Mouse (Mus musculus) hindbrain, embryonic 14.5 days (tissue): ENCODE data around the gene Pdzk1. TPM values are rescaled to one million over a fixed set of nuclear protein-coding genes. Genes with fewer than 3 reads are reported as not detected.

Source experiments
- ATAC-seq: fragments of 200-750 bp; cut with Nextera tagmentation; 2 replicates; pipeline ENCODE4 v1.8.0; 2017; ENCODE audit warnings: moderate number of reproducible peaks, mild to moderate bottlenecking, moderate TSS enrichment, moderate library complexity; ENCODE audit not compliant: low FRiP score
- DNase-seq: peaks from one replicate; pipeline ENCODE4 v3.0.0-alpha.2; 2015; ENCODE audit warnings: low spot score
- H3K27ac ChIP-seq: fragments of 300-500 bp; sonication (generic); 2 replicates; pipeline ENCODE4 v1.5.1; 2014; ENCODE audit warnings: mild to moderate bottlenecking, moderate library complexity
- H3K27me3 ChIP-seq: fragments of 300-500 bp; sonication (generic); 2 replicates; pipeline ENCODE4 v1.6.1; 2014; ENCODE audit warnings: mild to moderate bottlenecking, low read length, mixed read lengths; ENCODE audit not compliant: control insufficient read depth, insufficient read depth
- H3K36me3 ChIP-seq: fragments of 300-500 bp; sonication (generic); replicated peaks from 2 replicates; pipeline ENCODE4 v1.6.1; 2014; ENCODE audit not compliant: control insufficient read depth, insufficient read depth
- H3K4me1 ChIP-seq: fragments of 300-500 bp; sonication (generic); replicated peaks from 2 replicates; pipeline ENCODE4 v1.6.1; 2014; ENCODE audit warnings: antibody characterized with exemption, low read length, mixed read lengths; ENCODE audit not compliant: control insufficient read depth, insufficient read depth
- H3K4me2 ChIP-seq: fragments of 300-500 bp; sonication (generic); replicated peaks from 2 replicates; pipeline ENCODE4 v1.6.1; 2014; ENCODE audit warnings: mild to moderate bottlenecking, moderate library complexity
- H3K4me3 ChIP-seq: fragments of 300-500 bp; sonication (generic); replicated peaks from 2 replicates; pipeline ENCODE4 v1.5.1; 2014; ENCODE audit warnings: mild to moderate bottlenecking, low read length
- H3K9ac ChIP-seq: fragments of 300-500 bp; sonication (generic); 2 replicates; pipeline ENCODE4 v1.6.1; 2014
- H3K9me3 ChIP-seq: fragments of 300-500 bp; sonication (generic); 2 replicates; pipeline ENCODE4 v1.6.1; 2016; ENCODE audit warnings: low read length; ENCODE audit not compliant: control insufficient read depth
- WGBS: fragments of 180-500 bp; shearing (Covaris S2); extraction: QIAGEN DNeasy Blood & Tissue Kit; methylation state at CpG from one replicate; pipeline ENCODE4 v1.1.7; 2014; 5-methylcytosine and 5-hydroxymethylcytosine counted together
- polyA plus RNA-seq: library from polyadenylated mRNA; unstranded; fragments of >200 nt; fragmentation: Nextera tagmentation; extraction: Ambion mirVana; gene quantifications from 2 replicates; pipeline ENCODE4 v1.2.1, GENCODE M21; 2014

The Pdzk1 gene
- polyA plus RNA-seq, 1 experiment from 2014 or later, result 0.16 TPM

- no peak for DNase-seq
- no peak for ATAC-seq
- Histone ChIP-seq H3K9ac (no peak overlapping the region), H3K9me3 (no peaks in the 10 kb centered on the region), H3K27ac (no peak overlapping the region), H3K4me3 (no peak overlapping the region), H3K27me3 (no peaks in the 10 kb centered on the region), H3K4me2 (no peak overlapping the region), H3K4me1 (no peaks in the 10 kb centered on the region), H3K36me3 (peaks cover 82% of the 10 kb centered on the region)
- WGBS, result 93% methylated on average over 8 of the region's 8 CpGs
Measured at GRCm38 (mm10) chr3:96871070-96871469, 42.0 kb downstream of the Pdzk1 start.

GRCm38 (mm10) chr3:96872501-96872900 lies 43.4 kb downstream of the Pdzk1 start:
- H3K9me3 ChIP-seq, result no peaks in the 10 kb centered on the region

GRCm38 (mm10) chr3:96874808-96875571 lies 45.9 kb downstream of the Pdzk1 start:
- Histone ChIP-seq H3K4me1 (no peaks in the 10 kb centered on the region), H3K27me3 (no peaks in the 10 kb centered on the region), H3K36me3 (peaks cover 87% of the 10 kb centered on the region), H3K4me2 (no peak overlapping the region), H3K27ac (no peak overlapping the region), H3K9ac (no peak overlapping the region), H3K9me3 (no peaks in the 10 kb centered on the region), H3K4me3 (no peak overlapping the region)
- ATAC-seq (no peak), DNase-seq (no peak)
- WGBS, result 90% methylated on average over 7 of the region's 7 CpGs

More at GRCm38 (mm10) chr3:96872501-96872900, 43.4 kb downstream of the Pdzk1 start:
- ATAC-seq (no peak), DNase-seq (no peak)
- no peak overlapping the region for H3K27ac ChIP-seq
- no peak overlapping the region for H3K9ac ChIP-seq
- H3K36me3 ChIP-seq, result peaks cover 94% of the 10 kb centered on the region
- H3K4me1 ChIP-seq, result no peaks in the 10 kb centered on the region
- H3K4me3 ChIP-seq, result no peak overlapping the region
- H3K27me3 ChIP-seq, result no peaks in the 10 kb centered on the region
- WGBS, result 96% methylated on average over 8 of the region's 8 CpGs
- no peak overlapping the region for H3K4me2 ChIP-seq

GRCm38 (mm10) chr3:96879536-96879935 lies 50.5 kb downstream of the Pdzk1 start:
- no peaks in the 10 kb centered on the region for H3K4me1 ChIP-seq
- peaks cover 80% of the 10 kb centered on the region for H3K36me3 ChIP-seq
- no peaks in the 10 kb centered on the region for H3K9me3 ChIP-seq
- no peak overlapping the region for H3K27ac ChIP-seq
- 91% methylated on average over 9 of the region's 9 CpGs for WGBS
- no peak for DNase-seq
- no peak for ATAC-seq
- no peak overlapping the region for H3K9ac ChIP-seq
- H3K4me2 ChIP-seq, result no peak overlapping the region
- H3K4me3 ChIP-seq, result no peak overlapping the region
- no peaks in the 10 kb centered on the region for H3K27me3 ChIP-seq

GRCm38 (mm10) chr3:96880385-96880784 lies 51.3 kb downstream of the Pdzk1 start:
- ATAC-seq (no peak), DNase-seq (no peak)
- no peak overlapping the region for H3K27ac ChIP-seq
- WGBS, result 88% methylated on average over 4 of the region's 4 CpGs
- no peaks in the 10 kb centered on the region for H3K4me1 ChIP-seq
- no peak overlapping the region for H3K4me3 ChIP-seq
- H3K27me3 ChIP-seq, result no peaks in the 10 kb centered on the region
- H3K9ac ChIP-seq, result no peak overlapping the region
- H3K9me3 ChIP-seq, result no peaks in the 10 kb centered on the region
- no peak overlapping the region for H3K4me2 ChIP-seq
- H3K36me3 ChIP-seq, result peaks cover 79% of the 10 kb centered on the region

GRCm38 (mm10) chr3:96881557-96881956 lies 52.5 kb downstream of the Pdzk1 start:
- Histone ChIP-seq H3K4me1 (no peaks in the 10 kb centered on the region), H3K27ac (no peak overlapping the region), H3K27me3 (no peaks in the 10 kb centered on the region), H3K9ac (no peak overlapping the region), H3K4me2 (no peak overlapping the region), H3K4me3 (no peak overlapping the region), H3K9me3 (no peaks in the 10 kb centered on the region), H3K36me3 (peaks cover 76% of the 10 kb centered on the region)
- WGBS, result 88% methylated on average over 6 of the region's 6 CpGs
- DNase-seq (no peak), ATAC-seq (no peak)

- ATAC-seq, result no peak
Measured at GRCm38 (mm10) chr3:96882061-96882849, 53.2 kb downstream of the Pdzk1 start.

GRCm38 (mm10) chr3:96883690-96884089 lies 54.6 kb downstream of the Pdzk1 start:
- Histone ChIP-seq H3K27me3 (no peaks in the 10 kb centered on the region), H3K4me1 (no peaks in the 10 kb centered on the region), H3K36me3 (peaks cover 75% of the 10 kb centered on the region), H3K9me3 (no peaks in the 10 kb centered on the region), H3K4me2 (no peak overlapping the region), H3K9ac (no peak overlapping the region), H3K27ac (no peak overlapping the region), H3K4me3 (no peak overlapping the region)
- WGBS, result 95% methylated on average over 7 of the region's 7 CpGs
- ATAC-seq (no peak), DNase-seq (no peak)

More at GRCm38 (mm10) chr3:96882061-96882849, 53.2 kb downstream of the Pdzk1 start:
- no peak for DNase-seq
- H3K9me3 ChIP-seq, result no peaks in the 10 kb centered on the region
- no peak overlapping the region for H3K27ac ChIP-seq
- no peak overlapping the region for H3K4me2 ChIP-seq
- no peak overlapping the region for H3K4me3 ChIP-seq
- no peak overlapping the region for H3K9ac ChIP-seq
- no peaks in the 10 kb centered on the region for H3K4me1 ChIP-seq
- no peaks in the 10 kb centered on the region for H3K27me3 ChIP-seq
- WGBS, result 95% methylated on average over 14 of the region's 14 CpGs
- peaks cover 76% of the 10 kb centered on the region for H3K36me3 ChIP-seq

GRCm38 (mm10) chr3:96902336-96902999 lies 73.4 kb downstream of the Pdzk1 start:
- H3K27ac ChIP-seq, result no peak overlapping the region
- no peak overlapping the region for H3K4me3 ChIP-seq
- no peak for DNase-seq
- no peaks in the 10 kb centered on the region for H3K9me3 ChIP-seq
- WGBS, result 94% methylated on average over 4 of the region's 4 CpGs
- peaks cover 10% of the 10 kb centered on the region for H3K4me1 ChIP-seq
- H3K27me3 ChIP-seq, result peaks cover 4% of the 10 kb centered on the region; the same call in 1 of the 2 replicates
- no peak overlapping the region for H3K9ac ChIP-seq
- H3K36me3 ChIP-seq, result peaks cover 9% of the 10 kb centered on the region; the same call in 1 of the 2 replicates
- H3K4me2 ChIP-seq, result no peak overlapping the region
- ATAC-seq, result no peak
